26 mouse cellular contexts compared by ENCODE assay signal in the genomic region with DNA sequence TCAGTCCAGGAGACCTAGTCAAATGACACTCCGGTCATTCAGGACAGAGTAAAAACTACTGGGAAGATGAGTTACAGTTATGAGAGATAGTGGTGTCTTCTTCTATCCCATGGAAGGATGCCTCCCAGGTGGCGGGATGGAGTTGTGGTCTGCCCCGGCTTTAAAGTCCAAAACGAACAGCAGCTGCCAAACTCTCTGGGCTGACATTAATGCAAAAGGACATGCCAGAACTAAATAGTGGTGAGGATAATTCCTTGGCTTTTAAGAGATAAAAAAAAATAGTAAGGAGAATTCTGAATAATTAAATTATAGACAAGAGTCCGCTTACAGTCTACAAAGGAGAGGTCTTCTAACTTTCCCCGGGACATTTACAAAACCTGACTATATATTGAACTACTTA.
DNase-seq lines count a peak whose midpoint lies in the region; ATAC-seq and TF ChIP-seq lines count a peak whose summit lies in the region.
"Had no signal": no experiment of that assay in that cellular context is flagged by ENCODE, and none has a peak within 500 bp of the region (broad histone marks: within the 10 kb centered on the region; RNA-seq: fewer than 3 reads in every experiment).

No protein-coding gene starts in this region.

- no peak for DNase-seq in liver
- no peak for DNase-seq in liver, embryonic 14.5 days (ENCODE audit: low read depth in 3 of 3, low spot score in 3 of 3)
- no peak for DNase-seq in liver, embryonic 11.5 days (ENCODE audit: low spot score)
- peak; percentile 59 for DNase-seq in Muller cell, postnatal 12 days (ENCODE audit: inconsistent ontology term)
- DNase-seq: adrenal gland, adult 2 months; adrenal gland, postnatal 10 days; adrenal gland, postnatal 25 days; B cell, adult 2 months; cerebellum, adult 11 months; cerebellum, adult 18-20 months; cerebellum, adult 8-10 months; cerebellum, adult 9-11 months; cerebellum, postnatal 14 days; cerebellum, postnatal 36 days; embryo, embryonic 11 days had no signal

- no peak overlapping the region for H3K4me2 ChIP-seq in liver, embryonic 12.5 days
- H3K4me2 ChIP-seq in liver, embryonic 14.5 days (ENCODE audit: low read depth): no peak overlapping the region
- H3K4me2 ChIP-seq in liver, embryonic 11.5 days: no peak overlapping the region
- H3K4me2 ChIP-seq: embryonic facial prominence, embryonic 15.5 days; forebrain, embryonic 12.5 days had no signal

- H3K36me3 ChIP-seq in liver, embryonic 12.5 days: no peaks in the 10 kb centered on the region
- no peaks in the 10 kb centered on the region for H3K36me3 ChIP-seq in liver, embryonic 14.5 days (replicated peaks; ENCODE audit: control insufficient read depth, insufficient read depth, low read depth)
- no peaks in the 10 kb centered on the region for H3K36me3 ChIP-seq in liver, embryonic 11.5 days (ENCODE audit: control insufficient read depth, insufficient read depth, low read length)
- H3K36me3 ChIP-seq: embryonic facial prominence, embryonic 13.5 days; embryonic facial prominence, embryonic 15.5 days; forebrain, embryonic 10.5 days; forebrain, embryonic 12.5 days; G1E had no signal

- WGBS in liver, embryonic 12.5 days (ENCODE audit: insufficient replicate concordance): 86% methylated on average over 6 of the region's 6 CpGs
- WGBS in liver, embryonic 14.5 days (ENCODE audit: insufficient replicate concordance): 82% methylated on average over 6 of the region's 6 CpGs
- 92% methylated on average over 6 of the region's 6 CpGs for WGBS in liver, embryonic 11.5 days

- TF ChIP-seq CTCF in liver, embryonic 14.5 days (IDR thresholded peaks at IDR 0.05; ENCODE audit: low read depth): no peak

- no peaks in the 10 kb centered on the region for H3K9me3 ChIP-seq in liver, embryonic 12.5 days (replicated peaks)
- no peaks in the 10 kb centered on the region for H3K9me3 ChIP-seq in liver, embryonic 14.5 days (ENCODE audit: control insufficient read depth, low read length)
- H3K9me3 ChIP-seq in liver, embryonic 11.5 days (ENCODE audit: control insufficient read depth, low read length): no peaks in the 10 kb centered on the region
- H3K9me3 ChIP-seq: embryonic facial prominence, embryonic 13.5 days; embryonic facial prominence, embryonic 15.5 days; forebrain, embryonic 10.5 days had no signal

- H3K27ac ChIP-seq in liver, embryonic 12.5 days: peak overlapping the region; percentile 15
- H3K27ac ChIP-seq in liver, embryonic 14.5 days: peak overlapping the region; percentile 65
- no peak overlapping the region for H3K27ac ChIP-seq in liver, embryonic 11.5 days (ENCODE audit: low read depth, low read length)
- H3K27ac ChIP-seq: forebrain, embryonic 10.5 days; forebrain, embryonic 12.5 days had no signal

- H3K9ac ChIP-seq in liver, embryonic 12.5 days: no peak overlapping the region
- no peak overlapping the region for H3K9ac ChIP-seq in liver, embryonic 14.5 days (replicated peaks)
- H3K9ac ChIP-seq in liver, embryonic 11.5 days (ENCODE audit: low read depth, low read length): no peak overlapping the region
- H3K9ac ChIP-seq: embryonic facial prominence, embryonic 13.5 days; embryonic facial prominence, embryonic 15.5 days; forebrain, embryonic 12.5 days had no signal

- H3K4me1 ChIP-seq in liver, embryonic 12.5 days: peaks cover 64% of the 10 kb centered on the region
- H3K4me1 ChIP-seq in liver, embryonic 14.5 days (replicated peaks; ENCODE audit: control insufficient read depth in 2 of 2, insufficient read depth in 2 of 2, low read length in 1 of 2): peaks cover 31 to 48% of the 10 kb centered on the region in 2 experiments
- peaks cover 7% of the 10 kb centered on the region; the same call in 1 of the 2 replicates for H3K4me1 ChIP-seq in liver, embryonic 11.5 days (replicated peaks; ENCODE audit: control insufficient read depth, insufficient read depth, low read length)

- H3K27me3 ChIP-seq in liver, embryonic 12.5 days (replicated peaks): peaks cover 4% of the 10 kb centered on the region; the same call in 1 of the 2 replicates
- H3K27me3 ChIP-seq in liver, embryonic 14.5 days (ENCODE audit: control insufficient read depth, insufficient read depth, low read length): no peaks in the 10 kb centered on the region
- H3K27me3 ChIP-seq in liver, embryonic 11.5 days (replicated peaks; ENCODE audit: control insufficient read depth, insufficient read depth, low read length): no peaks in the 10 kb centered on the region
- H3K27me3 ChIP-seq: CH12.LX; embryonic facial prominence, embryonic 13.5 days; embryonic facial prominence, embryonic 15.5 days; forebrain, embryonic 12.5 days had no signal

- ATAC-seq in liver, embryonic 12.5 days: no peak
- ATAC-seq in liver, embryonic 14.5 days (ENCODE audit: insufficient read depth): no peak
- ATAC-seq in liver, embryonic 11.5 days (replicated peaks; ENCODE audit: low FRiP score): no peak
- ATAC-seq: CD4-positive, CD25-positive, alpha-beta regulatory T cell, adult 4 months; forebrain, embryonic 14.5 days; forebrain, embryonic 16.5 days had no signal

- no peak overlapping the region for H3K4me3 ChIP-seq in liver, embryonic 12.5 days
- H3K4me3 ChIP-seq in liver, embryonic 14.5 days (ENCODE audit: insufficient read depth in 1 of 2, low read depth in 2 of 2, low read length in 2 of 2): no peak overlapping the region
- no peak overlapping the region for H3K4me3 ChIP-seq in liver, embryonic 11.5 days (ENCODE audit: low read depth, low read length)
- H3K4me3 ChIP-seq: embryonic facial prominence, embryonic 13.5 days; embryonic facial prominence, embryonic 15.5 days; erythroblast, embryonic 14.5 days; forebrain, embryonic 10.5 days; forebrain, embryonic 12.5 days had no signal

- TF ChIP-seq EP300 in liver, embryonic 14.5 days (IDR thresholded peaks at IDR 0.05; ENCODE audit: low read depth): no peak
